ENCODE assay signal across 21 mouse cellular contexts in the genomic region with DNA sequence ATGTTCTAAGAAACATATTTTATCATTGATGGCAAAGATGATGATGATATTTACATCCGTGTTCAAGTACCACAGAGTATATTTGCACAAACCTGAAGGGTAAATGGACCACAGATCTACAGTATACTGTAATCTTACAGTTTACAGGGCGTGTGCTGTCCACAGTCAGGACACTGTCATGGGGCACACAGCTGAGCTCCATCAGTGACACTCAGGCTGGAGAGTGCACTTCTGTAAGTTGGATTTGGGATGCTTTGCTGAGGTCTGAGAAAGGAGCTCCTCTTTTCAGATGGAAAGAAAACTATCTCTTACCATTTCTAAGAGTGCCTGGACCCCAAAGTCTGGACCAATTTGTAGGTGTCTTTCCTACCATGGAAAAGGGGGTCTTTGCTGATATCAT. TPM values are rescaled to one million over a fixed set of nuclear protein-coding genes. Genes with fewer than 3 reads are reported as not detected.
"Had no signal": no experiment of that assay in that cellular context is flagged by ENCODE, and none has a peak within 500 bp of the region (broad histone marks: within the 10 kb centered on the region; RNA-seq: fewer than 3 reads in every experiment).

No protein-coding gene starts in this region.

- H3K27ac ChIP-seq: hindbrain, postnatal 0 days; kidney, embryonic 15.5 days; limb, embryonic 12.5 days; limb, embryonic 15.5 days; liver, embryonic 14.5 days; midbrain, embryonic 12.5 days; neural tube, embryonic 13.5 days had no signal

- H3K4me1 ChIP-seq: midbrain, embryonic 12.5 days had no signal

- DNase-seq: kidney, adult 11 months; kidney, adult 8-10 months; kidney, postnatal 10 days; kidney, postnatal 36 days; liver, postnatal 0 days; right cerebral cortex, postnatal 25 days; thymus, adult 18-20 months; thymus, postnatal 14 days; thymus, postnatal 4 days had no signal

- H3K36me3 ChIP-seq: kidney, embryonic 15.5 days; limb, embryonic 12.5 days; limb, embryonic 15.5 days; midbrain, embryonic 12.5 days; neural tube, embryonic 13.5 days had no signal

- H3K9ac ChIP-seq: kidney, embryonic 15.5 days; limb, embryonic 12.5 days; limb, embryonic 15.5 days; liver, embryonic 14.5 days; liver, postnatal 0 days; midbrain, embryonic 12.5 days; neural tube, embryonic 13.5 days had no signal

- H3K9me3 ChIP-seq: kidney, embryonic 15.5 days; limb, embryonic 12.5 days; limb, embryonic 15.5 days; midbrain, embryonic 12.5 days; neural tube, embryonic 13.5 days had no signal

- ATAC-seq: inflammation-experienced regulatory T-cells, adult 6 months; liver, postnatal 0 days; midbrain, embryonic 16.5 days had no signal

- H3K4me2 ChIP-seq: kidney, embryonic 15.5 days; limb, embryonic 12.5 days; limb, embryonic 15.5 days; liver, embryonic 11.5 days; midbrain, embryonic 12.5 days; neural tube, embryonic 13.5 days had no signal

- H3K27me3 ChIP-seq: kidney, embryonic 15.5 days; limb, embryonic 15.5 days; midbrain, embryonic 12.5 days; neural tube, embryonic 13.5 days had no signal

- H3K4me3 ChIP-seq: kidney, embryonic 15.5 days; limb, embryonic 12.5 days; limb, embryonic 15.5 days; midbrain, embryonic 12.5 days; myocyte; neural tube, embryonic 13.5 days had no signal

RNA-seq across cellular contexts. Expression of gene Slc15a1, which starts 9.9 kb away (rescaled TPM):
- polyA plus RNA-seq: limb, embryonic 12.5 days; liver, embryonic 11.5 days; liver, embryonic 14.5 days; liver, postnatal 0 days; midbrain, embryonic 12.5 days; midbrain, embryonic 16.5 days; myocyte; neural tube, embryonic 13.5 days; spleen, adult 2 months had no signal
